Mouse (Mus musculus) adipocyte (in vitro differentiated cells): ENCODE results near the gene Gnb4.
A peak's percentile ranks its signal among the peaks of the same experiment; 100 is the strongest.

Experiments
- DNase-seq: peaks from one replicate; pipeline ENCODE4 v3.0.0-alpha.2; 2016; ENCODE audit warnings: low spot score

Gene Gnb4

GRCm38 (mm10) chr3:32614786-32615185 lies 1.6 kb downstream of the Gnb4 start:
- no peak for DNase-seq

- DNase-seq = no peak
Measured at GRCm38 (mm10) chr3:32611606-32612170, 4.7 kb downstream of the Gnb4 start.

- peak; percentile 59 for DNase-seq
Measured at GRCm38 (mm10) chr3:32610560-32610959, 5.8 kb downstream of the Gnb4 start.

- no peak for DNase-seq
Measured at GRCm38 (mm10) chr3:32609233-32609632, 7.2 kb downstream of the Gnb4 start.

- DNase-seq = no peak
Measured at GRCm38 (mm10) chr3:32601055-32601454, 15.3 kb downstream of the Gnb4 start.

- DNase-seq = no peak
Measured at GRCm38 (mm10) chr3:32599328-32599727, 17.1 kb downstream of the Gnb4 start.

GRCm38 (mm10) chr3:32595080-32595479 lies 21.3 kb downstream of the Gnb4 start:
- DNase-seq = no peak

- no peak for DNase-seq
Measured at GRCm38 (mm10) chr3:32586274-32586673, 30.1 kb downstream of the Gnb4 start.

GRCm38 (mm10) chr3:32583489-32583888 lies 32.9 kb downstream of the Gnb4 start:
- DNase-seq = no peak

- no peak for DNase-seq
Measured at GRCm38 (mm10) chr3:32581911-32582310, 34.5 kb downstream of the Gnb4 start.

- no peak for DNase-seq
Measured at GRCm38 (mm10) chr3:32580738-32581137, 35.6 kb downstream of the Gnb4 start.

GRCm38 (mm10) chr3:32578772-32579171 lies 37.6 kb downstream of the Gnb4 start:
- no peak for DNase-seq

GRCm38 (mm10) chr3:32575151-32575550 lies 41.2 kb downstream of the Gnb4 start:
- DNase-seq = no peak

GRCm38 (mm10) chr3:32573881-32574280 lies 42.5 kb downstream of the Gnb4 start:
- no peak for DNase-seq

GRCm38 (mm10) chr3:32573086-32573485 lies 43.3 kb downstream of the Gnb4 start:
- no peak for DNase-seq

- no peak for DNase-seq
Measured at GRCm38 (mm10) chr3:32563401-32563800, 53.0 kb downstream of the Gnb4 start.

GRCm38 (mm10) chr3:32553061-32553460 lies 63.3 kb downstream of the Gnb4 start:
- no peak for DNase-seq

- DNase-seq = no peak
Measured at GRCm38 (mm10) chr3:32538091-32538490, 78.3 kb downstream of the Gnb4 start.

GRCm38 (mm10) chr3:32537556-32537955 lies 78.8 kb downstream of the Gnb4 start:
- peak; percentile 81 for DNase-seq

- no peak for DNase-seq
Measured at GRCm38 (mm10) chr3:32535692-32536091, 80.7 kb downstream of the Gnb4 start.
